Comparison of ENCODE assay signal across 7 mouse cellular contexts in genomic region chr19:44835931-44836861, GRCm38 (mm10).
DNase-seq lines count a peak whose midpoint lies in the region.

No protein-coding gene starts in this region.

- intact Hi-C loops in left cerebral cortex, postnatal 4 days (cut with DNase I): no loop called here

- peak; percentile 17 for DNase-seq in left cerebral cortex, postnatal 4 days
- no peak for DNase-seq in left cerebral cortex, adult 11 months (ENCODE audit: low spot score)
- DNase-seq in embryonic facial prominence, embryonic 10.5 days (ENCODE audit: low spot score): peak; percentile 63
- DNase-seq in hindbrain, embryonic 10.5 days (ENCODE audit: low spot score): peak; percentile 55
- DNase-seq in natural killer cell, adult 2 months (ENCODE audit: low spot score in 2 of 2): no peak
- DNase-seq in spleen, postnatal 4 days (ENCODE audit: low spot score in 2 of 2): no peak

- H3K4me1 ChIP-seq in embryonic facial prominence, embryonic 10.5 days: peaks cover 48% of the 10 kb centered on the region
- peaks cover 54% of the 10 kb centered on the region for H3K4me1 ChIP-seq in hindbrain, embryonic 10.5 days (replicated peaks)
- H3K4me1 ChIP-seq in megakaryocyte, embryonic 14.5 days: peaks cover 28% of the 10 kb centered on the region

- peaks cover 90% of the 10 kb centered on the region for H3K27me3 ChIP-seq in embryonic facial prominence, embryonic 10.5 days (replicated peaks; ENCODE audit: low read depth, poor library complexity, severe bottlenecking)
- peaks cover 91% of the 10 kb centered on the region for H3K27me3 ChIP-seq in hindbrain, embryonic 10.5 days (ENCODE audit: insufficient read depth, poor library complexity, severe bottlenecking)
- peaks cover 89% of the 10 kb centered on the region for H3K27me3 ChIP-seq in megakaryocyte, embryonic 14.5 days (replicated peaks)

- peak overlapping the region; percentile 62 for H3K27ac ChIP-seq in embryonic facial prominence, embryonic 10.5 days (replicated peaks)
- H3K27ac ChIP-seq in hindbrain, embryonic 10.5 days: peak overlapping the region; percentile 78

- H3K4me3 ChIP-seq in embryonic facial prominence, embryonic 10.5 days: peak overlapping the region; percentile 64
- H3K4me3 ChIP-seq in hindbrain, embryonic 10.5 days: peak overlapping the region; percentile 63
- H3K4me3 ChIP-seq in megakaryocyte, embryonic 14.5 days (replicated peaks): peak overlapping the region; percentile 87

- no peaks in the 10 kb centered on the region for H3K9me3 ChIP-seq in embryonic facial prominence, embryonic 10.5 days
- no peaks in the 10 kb centered on the region for H3K9me3 ChIP-seq in hindbrain, embryonic 10.5 days
- peaks cover 7% of the 10 kb centered on the region; the same call in 1 of the 2 replicates for H3K9me3 ChIP-seq in megakaryocyte, embryonic 14.5 days

- WGBS in embryonic facial prominence, embryonic 10.5 days: under 1% methylated on average over 71 of the region's 71 CpGs
- under 1% methylated on average over 71 of the region's 71 CpGs for WGBS in hindbrain, embryonic 10.5 days

- H3K36me3 ChIP-seq in embryonic facial prominence, embryonic 10.5 days (replicated peaks): no peaks in the 10 kb centered on the region
- no peaks in the 10 kb centered on the region for H3K36me3 ChIP-seq in hindbrain, embryonic 10.5 days
- H3K36me3 ChIP-seq in megakaryocyte, embryonic 14.5 days (replicated peaks; ENCODE audit: low read length): no peaks in the 10 kb centered on the region

Comparison
In these comparisons a context has a peak if more than half of its experiments do, and no peak if none do; other contexts are left out.
1. DNase-seq: peak in left cerebral cortex, postnatal 4 days (single experiment), embryonic facial prominence, embryonic 10.5 days (single experiment) and hindbrain, embryonic 10.5 days (single experiment); none in left cerebral cortex, adult 11 months (single experiment), natural killer cell, adult 2 months (0 of 2) and spleen, postnatal 4 days (0 of 2).
2. Peak in every context shown above with its lines, with median percentiles within 50 percentile points of each other: H3K4me3 ChIP-seq.